Mouse (Mus musculus): ENCODE results near the gene Trpm8. TPM values are rescaled to one million over a fixed set of nuclear protein-coding genes. Genes with fewer than 3 reads are reported as not detected.

Gene Trpm8
- total RNA-seq, 1 experiment from 2014 or later = not detected

DNA sequence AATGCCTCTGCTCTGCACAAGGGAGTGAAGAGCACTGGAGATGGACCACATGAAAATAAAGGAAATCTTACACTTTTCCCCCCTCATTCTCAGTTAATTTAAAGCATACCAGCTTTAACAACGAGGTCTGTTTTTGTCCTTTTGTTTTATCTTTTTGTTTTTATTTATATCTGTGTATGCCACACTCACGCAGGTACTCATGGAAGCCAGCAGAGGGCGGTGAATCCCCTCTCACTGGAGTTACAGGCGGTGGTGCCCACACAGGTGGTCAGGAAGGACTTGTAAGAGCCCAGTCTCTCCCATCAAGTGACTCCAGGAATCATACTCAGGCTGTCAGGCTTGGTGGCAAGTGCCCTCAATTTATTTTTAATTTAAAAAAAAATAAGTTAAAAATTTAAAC lies 156.6 kb downstream of the Trpm8 start:
- no peak for ATAC-seq (replicated peaks; ENCODE audit: insufficient number of reproducible peaks, low FRiP score, low TSS enrichment, poor library complexity, severe bottlenecking)

DNA sequence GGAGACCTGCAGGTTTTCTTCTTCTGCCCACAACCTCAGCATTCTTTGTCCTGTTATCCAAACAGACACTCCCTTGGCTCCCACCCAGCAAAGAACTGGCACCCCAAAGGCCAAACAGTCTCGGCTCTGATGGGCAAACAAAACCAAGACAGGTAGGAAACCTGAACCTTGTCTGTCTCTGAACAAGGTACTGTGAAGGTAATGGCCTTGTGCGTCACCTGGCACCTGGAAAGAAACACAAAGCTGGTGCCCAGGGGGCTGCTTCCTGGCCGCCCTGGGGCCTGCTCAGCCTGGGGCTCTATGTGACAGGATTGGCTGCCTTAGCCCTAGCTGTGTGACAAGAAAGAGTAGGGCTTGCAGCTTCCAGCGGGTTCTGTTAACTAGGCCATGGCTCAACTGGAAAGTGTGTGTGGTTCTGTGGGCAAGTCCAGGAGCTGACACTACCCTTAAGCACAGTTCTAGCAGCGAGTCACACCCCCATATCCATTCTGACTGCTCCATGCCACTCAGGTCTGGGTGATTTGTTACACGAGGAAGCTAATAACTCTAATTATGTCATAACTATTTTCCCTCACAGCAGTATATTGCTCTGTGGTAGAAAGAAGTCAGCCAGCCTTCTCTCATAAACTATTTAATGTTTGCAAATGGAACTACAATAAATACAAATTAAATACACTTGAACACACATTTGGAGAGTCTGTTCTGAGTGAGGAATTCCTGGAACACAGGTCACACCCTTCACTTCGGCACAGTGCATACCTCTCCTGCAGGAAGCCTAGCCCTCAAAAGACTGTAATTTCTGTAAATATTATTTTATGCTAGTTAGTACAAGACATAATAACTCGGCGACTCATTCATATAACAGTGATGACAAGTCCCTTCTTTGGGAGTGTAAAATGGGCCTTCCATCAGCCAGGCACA lies 160.0 kb downstream of the Trpm8 start:
- ATAC-seq (replicated peaks; ENCODE audit: insufficient number of reproducible peaks, low FRiP score, low TSS enrichment, poor library complexity, severe bottlenecking) = no peak

Other genes with a start within 250 kb of the Trpm8 start
- gene Ugt1a10, start 222.3 kb upstream of the Trpm8 start, total RNA-seq (2017) = 1.2 TPM in 1 of 3 replicates, not detected in the others
- gene Ugt1a9, start 206.9 kb upstream of the Trpm8 start, total RNA-seq (2017) = not detected in 3 replicates
- not detected in 3 replicates for gene Ugt1a8, start 189.8 kb upstream of the Trpm8 start, total RNA-seq (2017)
- gene Ugt1a7c, start 182.6 kb upstream of the Trpm8 start, total RNA-seq (2017) = 76.0 to 85.9 TPM (median 84.7 TPM) in 3 replicates
- 1.6 to 5.2 TPM (median 4.0 TPM) in 3 replicates for gene Ugt1a6b, start 174.4 kb upstream of the Trpm8 start, total RNA-seq (2017)
- 4.1 to 13.8 TPM (median 10.6 TPM) in 3 replicates for gene Ugt1a6a, start 142.9 kb upstream of the Trpm8 start, total RNA-seq (2017)
- gene Ugt1a5, start 111.6 kb upstream of the Trpm8 start, total RNA-seq (2017) = 1.5 to 2.3 TPM in 2 of 3 replicates, not detected in the other
- gene Ugt1a2, start 77.1 kb upstream of the Trpm8 start, total RNA-seq (2017) = 1.4 to 1.8 TPM in 2 of 3 replicates, not detected in the other
- gene Dnajb3, start 71.9 kb upstream of the Trpm8 start, total RNA-seq (2017) = not detected in 3 replicates
- 0.57 to 0.68 TPM (median 0.64 TPM) in 3 replicates for gene Ugt1a1, start 65.7 kb upstream of the Trpm8 start, total RNA-seq (2017)
- gene Mroh2a, start 50.7 kb upstream of the Trpm8 start, total RNA-seq (2017) = 0.38 to 2.2 TPM (median 1.2 TPM) in 3 replicates
- 79.2 to 121 TPM (median 80.4 TPM) in 3 replicates for gene Hjurp, start within 50 bp of the Trpm8 start, total RNA-seq (2017)
- not detected in 3 replicates for gene Spp2, start 129.3 kb downstream of the Trpm8 start, total RNA-seq (2017)
- gene Glrp1, start 232.4 kb downstream of the Trpm8 start, total RNA-seq (2017) = not detected in 3 replicates